Mouse (Mus musculus) hindbrain, postnatal 0 days (tissue): ENCODE results near the gene Trmt61a. TPM values are rescaled to one million over a fixed set of nuclear protein-coding genes. Genes with fewer than 3 reads are reported as not detected.

Experiments used
- ATAC-seq: fragments of 200-750 bp; cut with Nextera tagmentation; 2 replicates; pipeline ENCODE4 v1.8.0; 2017; ENCODE audit warnings: mild to moderate bottlenecking, moderate TSS enrichment, moderate library complexity
- DNase-seq: peaks from one replicate; pipeline ENCODE4 v3.0.0-alpha.2; 2015; ENCODE audit warnings: low spot score
- H3K27ac ChIP-seq: fragments of 300-500 bp; sonication (generic); 2 replicates; pipeline ENCODE4 v1.5.1; 2014; ENCODE audit warnings: mild to moderate bottlenecking
- H3K27me3 ChIP-seq: fragments of 300-500 bp; sonication (generic); 2 replicates; pipeline ENCODE4 v1.6.1; 2014; ENCODE audit warnings: low read length, mixed read lengths; ENCODE audit not compliant: insufficient read depth
- H3K36me3 ChIP-seq: fragments of 300-500 bp; sonication (generic); 2 replicates; pipeline ENCODE4 v1.6.1; 2014; ENCODE audit warnings: low read length, mixed read lengths; ENCODE audit not compliant: insufficient read depth
- H3K4me1 ChIP-seq: fragments of 300-500 bp; sonication (generic); 2 replicates; pipeline ENCODE4 v1.6.1; 2014; ENCODE audit warnings: antibody characterized with exemption, low read length, mixed read lengths; ENCODE audit not compliant: insufficient read depth
- H3K4me2 ChIP-seq: fragments of 300-500 bp; sonication (generic); 2 replicates; pipeline ENCODE4 v1.6.1; 2014; ENCODE audit warnings: low read depth, mild to moderate bottlenecking, low read length, moderate library complexity, mixed read lengths
- H3K4me3 ChIP-seq: fragments of 300-500 bp; sonication (generic); 2 replicates; pipeline ENCODE4 v1.5.1; 2014; ENCODE audit warnings: low read length
- H3K9ac ChIP-seq: fragments of 300-500 bp; sonication (generic); replicated peaks from 2 replicates; pipeline ENCODE4 v1.6.1; 2014; ENCODE audit warnings: mild to moderate bottlenecking, low read length, moderate library complexity, mixed read lengths
- H3K9me3 ChIP-seq: fragments of 300-500 bp; sonication (generic); 2 replicates; pipeline ENCODE4 v1.6.1; 2016; ENCODE audit warnings: low read length, mixed read lengths
- CTCF ChIP-seq: IDR thresholded peaks from 2 replicates; pipeline ENCODE4 v1.5.1; 2016; ENCODE audit warnings: antibody characterized with exemption, control low read depth, low read depth
- WGBS: fragments of 180-500 bp; shearing (Covaris S2); extraction: QIAGEN DNeasy Blood & Tissue Kit; methylation state at CpG from one replicate; pipeline ENCODE4 v1.1.7; 2014; 5-methylcytosine and 5-hydroxymethylcytosine counted together
- polyA plus RNA-seq: library from polyadenylated mRNA; unstranded; fragments of >200 nt; fragmentation: Nextera tagmentation; extraction: Ambion mirVana; gene quantifications from 2 replicates; pipeline ENCODE4 v1.2.1, GENCODE M21; 2015
- total RNA-seq: library from RNA; depleted of rRNA; stranded (reverse); fragments of >200 nt; gene quantifications from 2 replicates; pipeline ENCODE4 v1.2.3, GENCODE M21; 2014

The Trmt61a gene
- total and polyA plus RNA-seq, 2 experiments from 2014 or later = 9.2 to 29.7 TPM

- peak; percentile 32 for DNase-seq
- ATAC-seq = no peak
- H3K4me3 ChIP-seq = no peak overlapping the region
- no peaks in the 10 kb centered on the region for H3K27me3 ChIP-seq
- H3K4me2 ChIP-seq = no peak overlapping the region
- H3K27ac ChIP-seq = peak overlapping the region; percentile 0; the same call in 1 of the 2 replicates
- 0 out of 2 replicates have a peak overlapping the region, but pooled peaks have one; percentile 24 for H3K9ac ChIP-seq
- H3K36me3 ChIP-seq = no peaks in the 10 kb centered on the region
- no peaks in the 10 kb centered on the region for H3K9me3 ChIP-seq
- peaks cover 12% of the 10 kb centered on the region for H3K4me1 ChIP-seq
- TF ChIP-seq CTCF = no peak
- 62% methylated on average over 8 of the region's 8 CpGs for WGBS
These were observed 3.4 kb downstream of the Trmt61a start for GRCm38 (mm10) chr12:111681305-111681704.

DNA sequence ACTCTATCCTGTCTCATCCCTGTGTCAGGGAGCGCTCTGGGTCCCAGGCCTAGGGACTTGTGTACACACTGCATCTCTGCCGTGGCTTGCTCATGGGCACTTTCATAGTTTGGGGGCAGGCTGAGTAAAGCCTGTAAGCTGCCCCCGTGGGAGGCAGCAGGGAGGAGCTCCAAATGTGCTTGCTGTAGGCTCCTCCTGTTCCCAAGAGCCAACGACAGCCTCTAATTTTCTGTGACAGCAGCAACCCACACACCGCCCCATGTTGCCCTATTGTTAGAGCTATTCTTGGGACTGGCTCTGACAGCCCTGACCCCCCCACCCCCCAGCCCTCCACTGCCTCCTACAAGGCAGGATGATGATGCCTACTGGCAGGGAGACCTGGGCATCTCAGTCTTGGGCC is 4.1 kb downstream of the Trmt61a start:
- H3K4me3 ChIP-seq = no peak overlapping the region
- H3K27me3 ChIP-seq = no peaks in the 10 kb centered on the region
- H3K9me3 ChIP-seq = no peaks in the 10 kb centered on the region
- H3K27ac ChIP-seq = peak overlapping the region; percentile 0; the same call in 1 of the 2 replicates
- TF ChIP-seq CTCF = no peak
- no peak overlapping the region for H3K9ac ChIP-seq
- no peak for DNase-seq
- peaks cover 12% of the 10 kb centered on the region for H3K4me1 ChIP-seq
- H3K4me2 ChIP-seq = no peak overlapping the region
- WGBS = 61% methylated on average over 5 of the region's 5 CpGs
- ATAC-seq = no peak
- no peaks in the 10 kb centered on the region for H3K36me3 ChIP-seq

DNA sequence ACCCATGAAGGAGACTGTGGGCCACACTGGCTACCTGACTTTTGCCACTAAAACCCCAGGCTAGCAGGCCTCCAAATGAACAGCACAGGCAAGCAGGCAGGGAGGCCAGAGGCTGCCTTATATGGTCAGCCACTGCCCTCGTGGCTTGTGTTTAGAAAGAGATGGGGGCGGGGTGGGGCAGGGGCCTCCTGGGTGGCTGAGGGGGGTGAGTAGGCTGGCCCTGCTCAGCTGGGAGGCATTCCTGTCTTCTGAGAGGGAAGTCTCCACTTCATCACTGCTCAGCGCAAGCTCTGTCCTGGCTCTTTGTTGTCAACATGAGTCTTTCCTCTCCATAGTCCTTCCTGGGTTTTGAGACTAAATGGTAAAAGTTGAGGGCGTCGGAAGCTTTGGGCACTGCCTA is 4.9 kb downstream of the Trmt61a start:
- H3K4me2 ChIP-seq = no peak overlapping the region
- H3K27me3 ChIP-seq = no peaks in the 10 kb centered on the region
- H3K4me3 ChIP-seq = no peak overlapping the region
- 56% methylated on average over 5 of the region's 5 CpGs for WGBS
- H3K9me3 ChIP-seq = no peaks in the 10 kb centered on the region
- peaks cover 16% of the 10 kb centered on the region for H3K4me1 ChIP-seq
- ATAC-seq (no peak), DNase-seq (no peak)
- no peak overlapping the region for H3K9ac ChIP-seq
- H3K36me3 ChIP-seq = no peaks in the 10 kb centered on the region
- no peak for TF ChIP-seq CTCF
- no peak overlapping the region for H3K27ac ChIP-seq

DNA sequence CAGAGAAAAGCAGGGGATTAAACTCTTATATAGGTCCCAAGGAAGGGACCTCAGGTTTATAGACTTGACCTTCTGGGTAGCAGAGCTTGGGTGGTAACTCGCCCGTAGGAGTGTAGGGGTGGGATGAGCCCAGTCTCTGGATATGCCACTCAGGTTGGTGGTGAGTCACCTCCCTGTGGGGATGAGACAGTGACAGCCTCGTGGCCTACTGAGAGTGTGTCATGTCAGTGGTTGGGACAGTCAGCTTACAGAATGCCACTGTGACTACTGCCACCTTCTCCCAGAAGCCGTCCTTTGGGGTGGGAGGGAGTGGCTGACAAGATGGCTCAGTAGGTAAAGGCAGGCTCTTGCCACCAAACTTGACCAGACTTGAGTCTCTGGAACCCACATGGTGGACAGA is 8.5 kb downstream of the Trmt61a start:
- TF ChIP-seq CTCF = no peak
- H3K9me3 ChIP-seq = no peaks in the 10 kb centered on the region
- H3K27ac ChIP-seq = peak overlapping the region; percentile 90
- no peaks in the 10 kb centered on the region for H3K27me3 ChIP-seq
- DNase-seq = no peak
- H3K4me2 ChIP-seq = no peak overlapping the region
- no peak overlapping the region for H3K9ac ChIP-seq
- peaks cover 16% of the 10 kb centered on the region for H3K4me1 ChIP-seq
- H3K4me3 ChIP-seq = no peak overlapping the region
- H3K36me3 ChIP-seq = no peaks in the 10 kb centered on the region
- 84% methylated on average over 4 of the region's 4 CpGs for WGBS
- no peak for ATAC-seq

GRCm38 (mm10) chr12:111687350-111688068 is 9.6 kb downstream of the Trmt61a start:
- peak; percentile 88 for DNase-seq
- Histone ChIP-seq H3K4me1 (peaks cover 20% of the 10 kb centered on the region), H3K9me3 (no peaks in the 10 kb centered on the region), H3K9ac (peak overlapping the region; percentile 34), H3K36me3 (no peaks in the 10 kb centered on the region), H3K4me3 (no peak overlapping the region), H3K4me2 (no peak overlapping the region), H3K27me3 (no peaks in the 10 kb centered on the region), H3K27ac (peak overlapping the region; percentile 90)
- WGBS = 6% methylated on average over 14 of the region's 14 CpGs
- no peak for TF ChIP-seq CTCF
- peak; percentile 81 for ATAC-seq

DNA sequence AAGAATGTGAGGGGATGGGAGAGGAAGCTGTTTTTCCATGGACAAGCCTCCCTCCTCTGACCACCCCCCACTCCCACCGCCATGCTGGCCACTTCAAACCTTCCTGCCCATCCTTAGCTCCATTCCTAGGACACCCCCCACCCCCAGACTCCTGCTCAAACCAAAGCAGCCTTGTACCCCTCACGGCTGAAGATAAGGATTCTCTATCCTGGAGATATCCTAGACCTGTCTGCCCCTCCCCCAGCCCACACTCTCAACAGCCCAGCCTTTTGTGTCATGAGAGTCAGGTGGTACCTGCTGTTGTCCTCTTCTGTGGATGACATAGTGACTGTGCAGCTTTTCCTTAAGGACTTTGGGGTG is 10.1 kb downstream of the Trmt61a start:
- peaks cover 25% of the 10 kb centered on the region for H3K4me1 ChIP-seq
- DNase-seq = peak; percentile 33
- no peak for TF ChIP-seq CTCF
- H3K27me3 ChIP-seq = no peaks in the 10 kb centered on the region
- WGBS = 29% methylated on average over 2 of the region's 2 CpGs
- H3K36me3 ChIP-seq = no peaks in the 10 kb centered on the region
- H3K4me2 ChIP-seq = no peak overlapping the region
- ATAC-seq = no peak
- H3K9me3 ChIP-seq = no peaks in the 10 kb centered on the region
- H3K9ac ChIP-seq = peak overlapping the region; percentile 34; the same call in 1 of the 2 replicates
- H3K4me3 ChIP-seq = no peak overlapping the region
- H3K27ac ChIP-seq = peak overlapping the region; percentile 90

DNA sequence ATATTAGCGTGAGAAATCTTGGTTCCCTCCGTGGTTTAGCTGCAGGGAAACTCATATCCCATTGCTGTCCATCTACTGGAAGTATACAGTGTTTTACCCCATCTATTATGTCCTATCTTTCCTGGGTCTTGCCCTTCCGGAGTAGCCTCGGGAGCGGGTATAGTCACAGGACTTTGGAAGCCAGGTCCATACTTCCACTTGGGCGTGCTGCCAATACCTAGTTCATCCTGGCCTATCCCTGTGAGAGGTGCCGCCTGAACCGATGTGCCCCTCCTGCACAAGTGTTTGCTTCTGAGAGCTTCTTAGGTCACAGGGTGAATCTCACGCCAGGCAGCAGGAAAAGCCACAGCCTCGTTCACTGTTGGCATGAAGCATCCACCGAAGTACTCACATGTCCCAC is 11.5 kb downstream of the Trmt61a start:
- H3K9ac ChIP-seq = no peak overlapping the region
- no peak for TF ChIP-seq CTCF
- no peaks in the 10 kb centered on the region for H3K27me3 ChIP-seq
- no peak for DNase-seq
- H3K27ac ChIP-seq = no peak overlapping the region
- peaks cover 39% of the 10 kb centered on the region for H3K4me1 ChIP-seq
- no peaks in the 10 kb centered on the region for H3K36me3 ChIP-seq
- H3K4me3 ChIP-seq = no peak overlapping the region
- no peak for ATAC-seq
- no peaks in the 10 kb centered on the region for H3K9me3 ChIP-seq
- 66% methylated on average over 11 of the region's 11 CpGs for WGBS
- no peak overlapping the region for H3K4me2 ChIP-seq
